In the genomic region with DNA sequence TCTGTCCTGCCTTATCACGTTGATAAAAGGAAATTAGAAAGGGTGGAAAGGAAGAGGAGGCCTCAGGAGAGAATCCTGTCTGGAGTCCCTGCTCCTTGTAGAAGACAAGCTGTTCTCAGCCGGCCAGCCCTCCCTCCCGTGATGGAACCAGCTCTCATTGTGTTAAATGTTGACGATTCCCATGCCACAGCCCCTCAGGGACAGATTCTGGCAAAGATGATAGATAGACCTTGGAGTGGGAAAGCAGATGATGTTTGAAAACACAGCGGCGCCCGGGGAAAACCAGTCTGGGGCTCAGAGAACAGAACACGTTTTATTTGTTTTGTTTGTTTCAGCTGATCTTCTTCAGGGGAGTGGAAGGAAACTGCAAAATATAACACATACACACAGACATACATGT, we compare ENCODE assay signal across 19 mouse cellular contexts.
DNase-seq lines count a peak whose midpoint lies in the region; ATAC-seq lines count a peak whose summit lies in the region.
"Had no signal": no experiment of that assay in that cellular context is flagged by ENCODE, and none has a peak within 500 bp of the region (broad histone marks: within the 10 kb centered on the region; RNA-seq: fewer than 3 reads in every experiment).

No protein-coding gene starts in this region.

- H3K4me2 ChIP-seq in hindbrain, embryonic 12.5 days (replicated peaks): no peak overlapping the region
- no peak overlapping the region for H3K4me2 ChIP-seq in hindbrain, embryonic 16.5 days (ENCODE audit: low read length)
- H3K4me2 ChIP-seq in hindbrain, embryonic 14.5 days (replicated peaks): no peak overlapping the region
- no peak overlapping the region for H3K4me2 ChIP-seq in forebrain, embryonic 14.5 days (ENCODE audit: low read length)
- H3K4me2 ChIP-seq: forebrain, embryonic 12.5 days; stomach, embryonic 15.5 days had no signal

- H3K36me3 ChIP-seq in hindbrain, embryonic 12.5 days: no peaks in the 10 kb centered on the region
- H3K36me3 ChIP-seq in hindbrain, embryonic 16.5 days (ENCODE audit: control insufficient read depth, insufficient read depth, low read length): no peaks in the 10 kb centered on the region
- H3K36me3 ChIP-seq in hindbrain, embryonic 14.5 days (replicated peaks; ENCODE audit: control insufficient read depth, insufficient read depth): no peaks in the 10 kb centered on the region
- no peaks in the 10 kb centered on the region for H3K36me3 ChIP-seq in forebrain, embryonic 14.5 days (ENCODE audit: control insufficient read depth, insufficient read depth, low read length)
- H3K36me3 ChIP-seq: forebrain, embryonic 12.5 days; heart, embryonic 10.5 days; stomach, embryonic 15.5 days had no signal

- H3K4me3 ChIP-seq in hindbrain, embryonic 12.5 days: no peak overlapping the region
- no peak overlapping the region for H3K4me3 ChIP-seq in hindbrain, embryonic 16.5 days (ENCODE audit: low read length)
- H3K4me3 ChIP-seq in hindbrain, embryonic 14.5 days (replicated peaks; ENCODE audit: low read length): no peak overlapping the region
- no peak overlapping the region for H3K4me3 ChIP-seq in forebrain, embryonic 14.5 days (ENCODE audit: low read depth, low read length)
- H3K4me3 ChIP-seq: forebrain, embryonic 12.5 days; heart, embryonic 10.5 days; stomach, embryonic 15.5 days had no signal

- WGBS in hindbrain, embryonic 12.5 days: 49% methylated on average over 8 of the region's 8 CpGs
- WGBS in hindbrain, embryonic 16.5 days: 24% methylated on average over 8 of the region's 8 CpGs
- WGBS in hindbrain, embryonic 14.5 days: 26% methylated on average over 8 of the region's 8 CpGs
- 74% methylated on average over 8 of the region's 8 CpGs for WGBS in forebrain, embryonic 14.5 days

- H3K4me1 ChIP-seq in hindbrain, embryonic 12.5 days: peaks cover 18% of the 10 kb centered on the region
- H3K4me1 ChIP-seq in hindbrain, embryonic 16.5 days (ENCODE audit: control insufficient read depth, insufficient read depth, low read depth, low read length): peaks cover 5% of the 10 kb centered on the region
- peaks cover 13% of the 10 kb centered on the region; the same call in 1 of the 2 replicates for H3K4me1 ChIP-seq in hindbrain, embryonic 14.5 days (replicated peaks; ENCODE audit: control insufficient read depth, insufficient read depth, low read length)
- no peaks in the 10 kb centered on the region for H3K4me1 ChIP-seq in forebrain, embryonic 14.5 days (ENCODE audit: control insufficient read depth, insufficient read depth, low read length)
- H3K4me1 ChIP-seq: forebrain, embryonic 12.5 days; stomach, embryonic 15.5 days had no signal

- no peak for ATAC-seq in hindbrain, embryonic 12.5 days (ENCODE audit: low FRiP score)
- no peak; the same call in 1 of the 2 replicates for ATAC-seq in hindbrain, embryonic 16.5 days
- peak; percentile 69; the same call in 1 of the 2 replicates for ATAC-seq in hindbrain, embryonic 14.5 days (ENCODE audit: low FRiP score)
- ATAC-seq in forebrain, embryonic 14.5 days: no peak
- ATAC-seq: CD4-positive, CD25-positive, alpha-beta regulatory T cell, adult 4 months; liver, postnatal 0 days had no signal

- H3K9me3 ChIP-seq in hindbrain, embryonic 12.5 days (replicated peaks): no peaks in the 10 kb centered on the region
- no peaks in the 10 kb centered on the region for H3K9me3 ChIP-seq in hindbrain, embryonic 16.5 days (ENCODE audit: control insufficient read depth, low read length)
- H3K9me3 ChIP-seq in hindbrain, embryonic 14.5 days (ENCODE audit: control insufficient read depth, low read length): no peaks in the 10 kb centered on the region
- no peaks in the 10 kb centered on the region for H3K9me3 ChIP-seq in forebrain, embryonic 14.5 days (replicated peaks; ENCODE audit: control insufficient read depth, low read length)
- H3K9me3 ChIP-seq: forebrain, embryonic 12.5 days; heart, embryonic 10.5 days; stomach, embryonic 15.5 days had no signal

- DNase-seq in adrenal gland, postnatal 14 days: peak; percentile 33
- DNase-seq in adrenal gland, postnatal 25 days: no peak
- DNase-seq in MN1 (ENCODE audit: low spot score): peak; percentile 47
- DNase-seq in hindbrain, embryonic 14.5 days (ENCODE audit: low spot score): peak; percentile 52
- no peak for DNase-seq in forebrain, embryonic 14.5 days (ENCODE audit: low spot score)
- no peak for DNase-seq in kidney, adult 11 months
- DNase-seq: cerebellum, adult 11 months; heart, postnatal 10 days; kidney, postnatal 25 days; liver, postnatal 0 days; lung, postnatal 10 days; retina, postnatal 1 day; thymus, adult 2 months had no signal

- H3K27ac ChIP-seq in hindbrain, embryonic 12.5 days: peak overlapping the region; percentile 64
- no peak overlapping the region for H3K27ac ChIP-seq in hindbrain, embryonic 16.5 days (ENCODE audit: low read depth, low read length)
- H3K27ac ChIP-seq in hindbrain, embryonic 14.5 days: no peak overlapping the region
- no peak overlapping the region for H3K27ac ChIP-seq in forebrain, embryonic 14.5 days (ENCODE audit: low read depth, low read length)
- H3K27ac ChIP-seq: forebrain, embryonic 12.5 days; heart, embryonic 10.5 days; stomach, embryonic 15.5 days had no signal

- H3K27me3 ChIP-seq in hindbrain, embryonic 12.5 days: peaks cover 7% of the 10 kb centered on the region; the same call in 1 of the 2 replicates
- no peaks in the 10 kb centered on the region for H3K27me3 ChIP-seq in hindbrain, embryonic 16.5 days (replicated peaks; ENCODE audit: control insufficient read depth, insufficient read depth, low read length)
- H3K27me3 ChIP-seq in hindbrain, embryonic 14.5 days (ENCODE audit: control insufficient read depth, insufficient read depth, low read length): no peaks in the 10 kb centered on the region
- no peaks in the 10 kb centered on the region for H3K27me3 ChIP-seq in forebrain, embryonic 14.5 days (replicated peaks; ENCODE audit: control insufficient read depth, insufficient read depth, low read length)
- H3K27me3 ChIP-seq: stomach, embryonic 15.5 days had no signal

- H3K9ac ChIP-seq in hindbrain, embryonic 12.5 days: no peak overlapping the region
- no peak overlapping the region for H3K9ac ChIP-seq in hindbrain, embryonic 16.5 days (ENCODE audit: low read depth, low read length)
- H3K9ac ChIP-seq in hindbrain, embryonic 14.5 days: no peak overlapping the region
- H3K9ac ChIP-seq in forebrain, embryonic 14.5 days (ENCODE audit: low read length): no peak overlapping the region
- H3K9ac ChIP-seq: forebrain, embryonic 12.5 days; liver, postnatal 0 days; stomach, embryonic 15.5 days had no signal

Comparison
In these comparisons a context has a peak if more than half of its experiments do, and no peak if none do; other contexts are left out.
1. DNase-seq: peak in adrenal gland, postnatal 14 days (single experiment), MN1 (single experiment) and hindbrain, embryonic 14.5 days (single experiment); none in adrenal gland, postnatal 25 days (single experiment), forebrain, embryonic 14.5 days (single experiment) and kidney, adult 11 months (single experiment).